Mouse (Mus musculus) left cerebral cortex, adult 9 months (tissue): Measurements from ENCODE around the gene Srgap1.

Experiments
- DNase-seq, 2 experiments: peaks; one replicate each; pipeline ENCODE4 v3.0.0; 2022; ENCODE audit warnings: low spot score in 2 of 2

Srgap1 gene

GRCm38 (mm10) chr10:121962053-121962452, 85.1 kb downstream of the Srgap1 start:
- DNase-seq, result no peak

GRCm38 (mm10) chr10:121961121-121961893, 85.8 kb downstream of the Srgap1 start:
- no peak for DNase-seq

DNA sequence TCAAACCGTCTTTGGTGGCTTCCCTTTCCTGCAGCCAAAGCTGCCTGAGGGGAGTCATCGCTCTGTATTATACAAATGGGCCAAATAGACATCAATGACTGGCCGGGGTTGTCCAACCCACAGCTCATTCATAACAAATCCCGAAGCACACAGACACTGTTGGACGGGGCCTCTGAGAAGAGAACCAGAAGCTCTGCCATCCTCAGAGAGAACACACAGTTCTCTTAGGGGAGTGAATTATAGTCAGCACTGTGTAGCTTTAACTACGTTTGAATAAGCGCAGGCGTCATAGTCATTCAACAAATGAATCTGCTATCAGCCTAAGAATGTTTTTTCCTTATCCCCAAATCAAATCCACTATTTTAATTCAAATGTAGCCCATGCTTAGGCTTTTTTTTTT, 88.4 kb downstream of the Srgap1 start:
- DNase-seq, result no peak

- peak in 1 of 2 experiments; percentile 54 for DNase-seq
Measured at GRCm38 (mm10) chr10:121956505-121956904, 90.6 kb downstream of the Srgap1 start.

DNA sequence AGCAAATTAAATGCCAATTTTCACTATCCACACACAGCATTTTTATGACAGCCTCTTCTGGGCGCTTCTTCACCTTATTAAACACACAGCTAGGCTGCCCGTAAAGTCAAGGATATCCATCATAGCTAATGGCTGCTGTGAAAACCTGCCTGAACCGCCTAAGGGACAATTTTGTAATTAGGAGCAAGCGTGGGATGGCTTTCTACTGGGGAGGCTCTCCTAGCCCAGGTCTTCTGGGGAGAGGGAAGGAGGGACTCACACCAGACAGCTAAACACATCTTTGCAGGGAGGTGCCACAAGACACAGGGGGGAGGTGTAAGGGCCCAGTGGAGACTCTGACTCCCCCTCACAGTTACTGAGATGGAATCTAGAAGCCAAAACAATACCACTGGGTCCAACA, 91.4 kb downstream of the Srgap1 start:
- DNase-seq, result no peak

DNA sequence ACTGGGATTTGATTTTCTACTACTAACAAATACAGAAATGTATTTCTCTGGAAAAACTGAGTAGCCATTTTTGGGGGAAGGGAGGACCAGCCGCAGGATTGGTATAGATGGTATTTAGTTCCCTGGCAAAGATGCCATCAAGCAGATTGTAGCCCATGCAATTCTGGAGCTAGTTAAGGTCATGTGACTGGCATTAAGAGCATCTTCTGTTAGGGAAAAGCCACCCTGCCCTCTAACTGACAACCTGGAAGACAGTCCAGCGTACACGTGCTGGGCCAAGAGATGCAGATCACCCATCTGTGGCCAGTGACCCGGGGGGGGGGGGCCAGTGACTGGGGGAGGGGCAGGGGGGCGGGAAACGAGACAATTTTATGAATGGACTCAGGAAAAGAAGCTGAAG, 92.2 kb downstream of the Srgap1 start:
- no peak for DNase-seq

DNA sequence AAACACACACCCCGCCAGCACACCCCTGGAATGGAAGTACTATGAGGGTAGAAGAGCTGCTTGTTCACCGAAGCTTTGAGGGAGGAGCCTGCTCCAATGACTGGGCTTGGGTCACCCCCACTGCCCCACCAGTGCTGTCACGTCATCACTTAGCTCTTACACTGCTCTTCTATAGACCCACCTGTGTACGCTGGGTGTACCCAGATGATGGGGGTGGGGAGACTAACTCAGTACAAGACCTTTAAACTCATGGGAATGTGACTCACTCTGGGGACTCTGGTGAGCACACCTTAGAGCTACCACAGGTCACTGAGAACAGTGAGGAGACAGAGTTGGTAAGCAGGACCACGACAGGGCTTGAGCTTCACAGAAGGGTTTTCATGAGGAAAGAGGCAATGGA, 94.1 kb downstream of the Srgap1 start:
- no peak for DNase-seq

- DNase-seq, result peak; percentile 62 to 78
Measured at GRCm38 (mm10) chr10:121946173-121946572, 100.9 kb downstream of the Srgap1 start.

DNA sequence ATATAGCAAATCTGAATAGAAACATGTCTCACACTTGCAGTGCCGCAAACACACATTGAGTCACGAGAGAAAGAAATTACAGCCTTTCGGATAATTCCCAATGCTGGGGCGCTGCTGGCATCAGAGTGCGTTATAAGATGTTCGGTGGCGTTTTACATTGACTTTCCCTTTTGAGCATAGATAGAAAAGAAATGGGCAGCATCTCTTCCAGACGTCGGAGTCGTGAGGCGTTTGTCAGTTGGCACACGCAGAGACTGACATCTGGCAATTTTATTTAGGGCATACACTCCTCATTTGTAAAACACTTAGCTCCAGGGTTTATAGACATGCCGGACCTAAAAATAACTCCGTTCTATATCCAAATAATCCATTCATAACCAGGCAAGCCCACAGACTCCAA, 115.2 kb downstream of the Srgap1 start:
- DNase-seq, result no peak

- no peak for DNase-seq
Measured at GRCm38 (mm10) chr10:121926094-121926493, 121.0 kb downstream of the Srgap1 start.

DNA sequence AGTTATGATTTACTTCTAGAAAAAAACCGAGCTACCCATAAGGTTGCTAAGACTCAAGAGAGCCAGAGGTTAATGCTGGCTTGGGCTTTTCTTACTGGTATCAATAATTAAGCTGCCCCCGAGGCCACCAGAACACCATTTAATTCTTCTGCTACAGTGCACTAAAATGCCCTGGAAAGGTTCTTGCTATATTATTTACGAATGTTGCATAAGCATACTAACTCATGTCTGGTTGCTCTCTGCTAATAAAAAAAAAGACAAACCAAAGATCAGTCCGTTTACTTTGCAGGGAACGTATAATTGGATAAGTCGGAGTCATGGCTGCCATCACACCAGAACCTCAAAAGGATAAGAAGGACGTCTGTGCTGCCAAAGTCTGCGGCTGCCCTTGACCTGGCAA, 128.1 kb downstream of the Srgap1 start:
- DNase-seq, result no peak

DNA sequence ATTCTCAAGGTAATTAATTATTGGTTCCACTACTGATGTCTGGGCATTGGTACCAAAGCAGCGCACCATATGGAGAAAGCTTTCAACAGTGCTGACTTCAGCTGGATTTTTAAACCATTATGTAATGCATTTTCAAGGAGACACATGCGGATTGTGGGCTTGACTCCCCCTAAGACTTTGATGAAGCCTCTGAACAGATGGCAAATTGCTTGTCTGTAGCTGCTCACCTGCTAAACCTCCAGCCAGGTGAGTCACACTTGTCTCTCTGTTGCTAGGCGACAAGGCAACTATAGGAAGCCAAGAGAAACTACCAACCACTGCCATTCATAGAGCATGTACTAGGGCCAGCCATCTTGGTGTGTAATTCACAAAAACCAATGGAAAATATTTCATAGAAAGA, 128.5 kb downstream of the Srgap1 start:
- DNase-seq, result peak in 1 of 2 experiments; percentile 9

DNA sequence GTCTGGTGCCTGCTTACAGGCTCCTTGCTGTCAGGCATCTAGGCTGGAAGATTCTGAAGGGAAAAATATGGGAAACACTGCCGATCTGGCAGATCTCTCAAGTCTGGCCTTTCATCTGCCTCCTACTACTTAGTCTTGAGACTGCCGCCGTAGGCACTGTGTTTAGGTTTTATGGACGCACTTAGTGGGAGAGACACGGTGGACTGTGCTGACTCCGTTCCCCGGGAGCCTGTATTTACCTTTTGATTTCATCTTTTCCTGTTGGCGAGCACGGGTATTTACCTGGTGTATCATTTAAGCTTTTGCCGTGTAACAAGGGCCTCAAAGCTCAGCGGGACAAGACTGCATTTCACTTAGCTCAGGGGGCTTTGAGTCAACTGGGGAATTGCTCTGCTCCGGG, 131.6 kb downstream of the Srgap1 start:
- no peak for DNase-seq

GRCm38 (mm10) chr10:121904137-121904536, 143.0 kb downstream of the Srgap1 start:
- no peak for DNase-seq

DNA sequence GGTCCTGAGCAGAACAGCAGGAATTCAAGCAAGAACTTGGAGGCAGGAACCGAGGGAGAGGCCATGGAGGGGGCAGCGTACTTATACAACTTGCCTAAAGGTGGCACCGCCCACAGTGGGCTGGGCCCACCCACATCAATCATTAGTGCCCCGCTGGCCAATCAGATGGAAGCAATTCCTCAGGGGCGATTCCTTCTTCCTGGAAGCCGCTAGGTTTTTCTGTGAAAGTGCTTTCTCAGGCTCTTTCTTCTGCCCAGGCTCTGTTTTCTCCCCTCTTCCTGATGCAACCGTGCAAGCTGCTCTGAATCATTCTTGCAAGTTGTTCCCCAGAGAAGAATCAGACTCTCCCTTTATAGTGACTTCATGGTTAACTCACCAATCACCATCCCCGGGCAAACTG, 144.5 kb downstream of the Srgap1 start:
- no peak for DNase-seq

DNA sequence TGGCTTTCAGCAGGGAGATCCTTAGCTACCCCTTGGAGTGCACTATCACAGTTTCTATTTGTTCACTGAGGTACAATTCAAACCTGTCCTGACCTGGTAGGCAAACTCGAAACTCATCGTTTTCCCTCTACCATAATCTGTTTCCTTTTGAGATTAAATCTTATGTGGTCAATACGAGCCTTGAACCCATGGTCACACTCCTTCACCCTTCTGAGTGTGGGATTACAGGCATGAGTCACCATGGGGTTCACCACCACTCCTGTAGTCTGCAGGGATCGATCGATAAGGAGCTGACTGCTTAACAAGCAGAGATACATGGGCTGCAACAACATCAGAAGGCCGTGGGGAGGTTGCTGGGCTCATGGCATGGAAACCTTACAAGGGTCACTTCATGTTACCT, 146.3 kb downstream of the Srgap1 start:
- no peak for DNase-seq

GRCm38 (mm10) chr10:121899706-121900105, 147.4 kb downstream of the Srgap1 start:
- DNase-seq, result no peak

DNA sequence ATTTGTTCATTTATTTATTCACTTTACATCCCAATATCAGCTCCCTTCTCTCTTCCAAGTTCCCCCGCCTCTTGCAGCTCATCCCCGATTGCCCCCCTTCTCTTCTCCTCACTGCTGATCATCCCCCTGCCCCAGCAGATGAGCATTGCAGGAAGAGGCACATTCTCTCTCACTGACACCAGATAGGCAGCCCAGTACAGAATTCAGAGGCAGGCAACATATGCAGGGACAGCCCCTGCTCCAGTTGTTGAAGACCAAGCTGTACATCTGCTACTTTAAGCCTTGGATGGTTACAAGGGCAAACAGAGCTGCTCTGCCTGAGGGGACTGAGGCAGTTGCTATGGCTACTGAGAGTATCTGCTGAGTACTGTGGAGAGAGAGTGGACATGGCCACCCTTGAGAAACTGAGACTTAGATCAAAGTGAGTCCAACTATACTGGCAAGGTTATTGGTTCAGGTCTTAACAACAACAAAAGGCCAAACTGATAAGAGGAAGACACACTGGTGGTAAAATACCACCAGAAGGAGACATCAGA, 149.2 kb downstream of the Srgap1 start:
- no peak for DNase-seq

GRCm38 (mm10) chr10:121891390-121892067, 155.6 kb downstream of the Srgap1 start:
- no peak for DNase-seq

GRCm38 (mm10) chr10:121890061-121890460, 157.1 kb downstream of the Srgap1 start:
- DNase-seq, result no peak

- DNase-seq, result peak; percentile 30 to 39
Measured at GRCm38 (mm10) chr10:121886805-121887204, 160.3 kb downstream of the Srgap1 start.

GRCm38 (mm10) chr10:121885512-121886218, 161.4 kb downstream of the Srgap1 start:
- no peak for DNase-seq
